ENCODE assay signal across 27 mouse cellular contexts in the genomic region with DNA sequence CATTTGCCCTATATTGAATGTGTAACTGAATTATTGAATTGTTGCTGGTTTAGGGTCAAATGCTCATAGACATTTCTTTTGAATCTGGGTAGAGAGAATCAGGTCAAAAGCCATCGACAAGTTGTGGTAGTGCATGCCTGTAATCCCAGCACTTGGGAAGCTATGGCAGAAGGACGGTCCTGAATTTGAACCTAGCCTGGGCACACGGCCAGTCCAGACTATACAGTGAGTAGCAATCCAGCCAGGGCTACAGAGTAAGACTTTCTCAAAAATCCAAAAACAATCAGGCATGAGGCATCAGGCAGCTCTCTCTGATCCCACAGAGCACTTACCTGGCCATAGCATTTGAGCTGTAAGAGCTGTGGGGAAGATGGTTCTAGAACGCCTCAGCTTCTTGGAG. TPM values are rescaled to one million over a fixed set of nuclear protein-coding genes. Genes with fewer than 3 reads are reported as not detected.
DNase-seq lines count a peak whose midpoint lies in the region; ATAC-seq and TF ChIP-seq lines count a peak whose summit lies in the region.
"Had no signal": no experiment of that assay in that cellular context is flagged by ENCODE, and none has a peak within 500 bp of the region (broad histone marks: within the 10 kb centered on the region; RNA-seq: fewer than 3 reads in every experiment).

No protein-coding gene starts in this region.

- peaks cover 7% of the 10 kb centered on the region; the same call in 1 of the 2 replicates for H3K27me3 ChIP-seq in heart, embryonic 13.5 days (replicated peaks)
- no peaks in the 10 kb centered on the region; the same call in 1 of the 2 replicates for H3K27me3 ChIP-seq in heart, embryonic 12.5 days (replicated peaks)
- H3K27me3 ChIP-seq in lung, embryonic 14.5 days (ENCODE audit: insufficient read depth, low read length), result no peaks in the 10 kb centered on the region
- H3K27me3 ChIP-seq: CH12.LX; embryonic facial prominence, embryonic 13.5 days; forebrain, embryonic 12.5 days; forebrain, embryonic 15.5 days; heart, embryonic 15.5 days; hindbrain, embryonic 13.5 days; Patski had no signal

- 82% methylated on average over 4 of the region's 4 CpGs for WGBS in heart, embryonic 13.5 days
- 77% methylated on average over 4 of the region's 4 CpGs for WGBS in heart, embryonic 12.5 days
- 71% methylated on average over 4 of the region's 4 CpGs for WGBS in lung, embryonic 14.5 days
- 80% methylated on average over 4 of the region's 4 CpGs for WGBS in lung, adult 2 months

- TF ChIP-seq CTCF in lung, embryonic 14.5 days (IDR thresholded peaks at IDR 0.05; ENCODE audit: low read depth), result no peak
- TF ChIP-seq CTCF in lung, adult 2 months (IDR thresholded peaks at IDR 0.05; ENCODE audit: insufficient read depth, low read length), result no peak

- no peak for ATAC-seq in heart, embryonic 13.5 days (ENCODE audit: extremely low read depth, insufficient number of reproducible peaks, low FRiP score, low TSS enrichment)
- ATAC-seq in heart, embryonic 12.5 days (ENCODE audit: insufficient number of reproducible peaks, low FRiP score), result no peak
- no peak for ATAC-seq in lung, embryonic 14.5 days (ENCODE audit: insufficient read depth)
- ATAC-seq: forebrain, embryonic 15.5 days; hindbrain, embryonic 16.5 days; intestine, postnatal 0 days; Patski had no signal

- peaks cover 26% of the 10 kb centered on the region for H3K4me1 ChIP-seq in heart, embryonic 13.5 days
- peaks cover 20% of the 10 kb centered on the region for H3K4me1 ChIP-seq in heart, embryonic 12.5 days (replicated peaks)
- H3K4me1 ChIP-seq in lung, embryonic 14.5 days (ENCODE audit: insufficient read depth), result 0 out of 2 replicates have a peak, but pooled peaks cover 2% of the 10 kb centered on the region
- H3K4me1 ChIP-seq in lung, adult 2 months (ENCODE audit: control insufficient read depth, insufficient read depth, low read length), result peaks cover 4% of the 10 kb centered on the region

- H3K9ac ChIP-seq in heart, embryonic 13.5 days, result peak overlapping the region; percentile 24; the same call in 1 of the 2 replicates
- no peak overlapping the region for H3K9ac ChIP-seq in heart, embryonic 12.5 days
- H3K9ac ChIP-seq in lung, embryonic 14.5 days, result no peak overlapping the region
- H3K9ac ChIP-seq: embryonic facial prominence, embryonic 13.5 days; forebrain, embryonic 12.5 days; forebrain, embryonic 15.5 days; heart, embryonic 15.5 days; hindbrain, embryonic 13.5 days had no signal

- peak; percentile 26 to 40 for DNase-seq in cerebellum, postnatal 14 days
- no peak for DNase-seq in cerebellum, postnatal 4 days (ENCODE audit: low spot score in 2 of 2)
- peak; percentile 39 for DNase-seq in lung, embryonic 14.5 days
- no peak for DNase-seq in lung, adult 2 months
- DNase-seq in skeletal muscle tissue, adult 2 months (ENCODE audit: low read depth, low spot score), result peak; percentile 13
- DNase-seq: B cell, adult 2 months; cerebellum, adult 11 months; cerebellum, adult 8-10 months; gastrocnemius, postnatal 14 days had no signal

- no peaks in the 10 kb centered on the region for H3K9me3 ChIP-seq in heart, embryonic 13.5 days
- no peaks in the 10 kb centered on the region for H3K9me3 ChIP-seq in heart, embryonic 12.5 days (replicated peaks)
- no peaks in the 10 kb centered on the region for H3K9me3 ChIP-seq in lung, embryonic 14.5 days (ENCODE audit: low read depth, low read length)
- H3K9me3 ChIP-seq: embryonic facial prominence, embryonic 10.5 days; embryonic facial prominence, embryonic 13.5 days; forebrain, embryonic 12.5 days; forebrain, embryonic 15.5 days; G1E; heart, embryonic 10.5 days; heart, embryonic 15.5 days; hindbrain, embryonic 10.5 days; hindbrain, embryonic 13.5 days had no signal

- no peak overlapping the region for H3K27ac ChIP-seq in heart, embryonic 13.5 days (replicated peaks)
- H3K27ac ChIP-seq in heart, embryonic 12.5 days (ENCODE audit: poor library complexity, severe bottlenecking), result no peak overlapping the region
- H3K27ac ChIP-seq in lung, embryonic 14.5 days (ENCODE audit: low read depth), result no peak overlapping the region
- H3K27ac ChIP-seq: embryonic facial prominence, embryonic 10.5 days; embryonic facial prominence, embryonic 13.5 days; forebrain, embryonic 12.5 days; forebrain, embryonic 15.5 days; heart, adult 2 months; heart, embryonic 10.5 days; heart, embryonic 15.5 days; hindbrain, embryonic 10.5 days; hindbrain, embryonic 13.5 days had no signal

- H3K4me2 ChIP-seq in heart, embryonic 13.5 days, result no peak overlapping the region
- no peak overlapping the region for H3K4me2 ChIP-seq in heart, embryonic 12.5 days
- no peak overlapping the region for H3K4me2 ChIP-seq in lung, embryonic 14.5 days
- H3K4me2 ChIP-seq: embryonic facial prominence, embryonic 13.5 days; forebrain, embryonic 12.5 days; forebrain, embryonic 15.5 days; heart, embryonic 15.5 days; hindbrain, embryonic 13.5 days had no signal

- no peaks in the 10 kb centered on the region for H3K36me3 ChIP-seq in heart, embryonic 13.5 days
- H3K36me3 ChIP-seq in heart, embryonic 12.5 days, result no peaks in the 10 kb centered on the region
- no peaks in the 10 kb centered on the region for H3K36me3 ChIP-seq in lung, embryonic 14.5 days (ENCODE audit: insufficient read depth)
- H3K36me3 ChIP-seq: embryonic facial prominence, embryonic 10.5 days; embryonic facial prominence, embryonic 13.5 days; forebrain, embryonic 12.5 days; forebrain, embryonic 15.5 days; G1E; heart, embryonic 10.5 days; heart, embryonic 15.5 days; hindbrain, embryonic 10.5 days; hindbrain, embryonic 13.5 days had no signal

- H3K4me3 ChIP-seq in heart, embryonic 13.5 days, result no peak overlapping the region
- H3K4me3 ChIP-seq in heart, embryonic 12.5 days, result no peak overlapping the region
- no peak overlapping the region for H3K4me3 ChIP-seq in lung, embryonic 14.5 days (ENCODE audit: low read depth, low read length)
- H3K4me3 ChIP-seq in lung, adult 2 months (replicated peaks; ENCODE audit: extremely low read depth, low read depth, low read length), result no peak overlapping the region
- H3K4me3 ChIP-seq: embryonic facial prominence, embryonic 10.5 days; embryonic facial prominence, embryonic 13.5 days; erythroblast, embryonic 14.5 days; forebrain, embryonic 12.5 days; forebrain, embryonic 15.5 days; heart, adult 2 months; heart, embryonic 10.5 days; heart, embryonic 15.5 days; hindbrain, embryonic 10.5 days; hindbrain, embryonic 13.5 days had no signal

- TF ChIP-seq POLR2A in lung, adult 2 months (IDR thresholded peaks at IDR 0.05; ENCODE audit: borderline replicate concordance, extremely low read depth, low read depth, low read length), result no peak

RNA-seq across cellular contexts. Expression of gene Kbtbd12, which starts 47.5 kb away (rescaled TPM):
- polyA plus RNA-seq in heart, embryonic 13.5 days (2015; fragmentation: Nextera tagmentation; extraction: Ambion mirVana), result 16.6 and 20.4 TPM in 2 replicates
- 11.3 and 13.6 TPM in 2 replicates for polyA plus RNA-seq in heart, embryonic 12.5 days (2016; fragmentation: Nextera tagmentation; extraction: Ambion mirVana)
- 0.19 TPM in 1 of 2 replicates, not detected in the other for polyA plus RNA-seq in lung, embryonic 14.5 days (2014; fragmentation: Nextera tagmentation; extraction: Ambion mirVana)
- 0.16 and 1.8 TPM in 2 replicates for polyA plus RNA-seq in lung, adult 2 months (2012; rRNA removed)
- polyA plus RNA-seq: adrenal gland, adult 2 months; erythroblast, embryonic 14.5 days; G1E; hindbrain, embryonic 10.5 days had no signal

Comparison
In these comparisons a context has a peak if more than half of its experiments do, and no peak if none do; other contexts are left out.
1. DNase-seq: peak in cerebellum, postnatal 14 days (2 of 2), lung, embryonic 14.5 days (single experiment) and skeletal muscle tissue, adult 2 months (single experiment); none in cerebellum, postnatal 4 days (0 of 2) and lung, adult 2 months (single experiment).